Mouse (Mus musculus) kidney, adult 2 months (tissue): Measurements from ENCODE around the gene Napa.

Experiments
- CTCF ChIP-seq: fragments of 200-500 bp; conservative IDR thresholded peaks from 2 replicates; pipeline ENCODE4 v1.5.1; 2011; ENCODE audit warnings: low read depth, mild to moderate bottlenecking, control low read depth, low read length, moderate library complexity, mixed read lengths; ENCODE audit not compliant: insufficient read depth, insufficient read length
- POLR2A ChIP-seq: fragments of 200-500 bp; IDR thresholded peaks from one replicate; pipeline ENCODE4 v1.6.1; 2011; ENCODE audit warnings: low read depth, low read length, control low read depth

GRCm38 (mm10) chr7:16120262-16120600 lies 22.0 kb downstream of the Napa start:
- TF ChIP-seq CTCF (no peak), POLR2A (no peak)
